ENCODE assay signal across 16 mouse cellular contexts in genomic region chr3:61580252-61580651, GRCm38 (mm10).
"Had no signal": no experiment of that assay in that cellular context is flagged by ENCODE, and none has a peak within 500 bp of the region (broad histone marks: within the 10 kb centered on the region; RNA-seq: fewer than 3 reads in every experiment).

No protein-coding gene starts in this region.

- H3K4me2 ChIP-seq: lung, embryonic 15.5 days; midbrain, embryonic 12.5 days; midbrain, embryonic 15.5 days; neural tube, embryonic 12.5 days; stomach, embryonic 15.5 days had no signal

- H3K36me3 ChIP-seq: lung, embryonic 15.5 days; midbrain, embryonic 12.5 days; midbrain, embryonic 15.5 days; neural tube, embryonic 12.5 days; stomach, embryonic 15.5 days had no signal

- ATAC-seq: lung, postnatal 0 days; midbrain, embryonic 15.5 days had no signal

- H3K4me3 ChIP-seq: lung, embryonic 15.5 days; megakaryocyte, embryonic 14.5 days; midbrain, embryonic 12.5 days; midbrain, embryonic 15.5 days; neural tube, embryonic 12.5 days; stomach, embryonic 15.5 days had no signal

- DNase-seq: lung, adult 2 months; lung, postnatal 14 days; lung, postnatal 36 days; right cerebral cortex, postnatal 14 days; thymus, adult 2 months; thymus, postnatal 25 days; thymus, postnatal 4 days had no signal

- H3K9ac ChIP-seq: lung, embryonic 15.5 days; midbrain, embryonic 12.5 days; midbrain, embryonic 15.5 days; neural tube, embryonic 12.5 days; stomach, embryonic 15.5 days had no signal

- H3K9me3 ChIP-seq: lung, embryonic 15.5 days; megakaryocyte, embryonic 14.5 days; midbrain, embryonic 12.5 days; midbrain, embryonic 15.5 days; neural tube, embryonic 12.5 days; stomach, embryonic 15.5 days had no signal

- H3K27me3 ChIP-seq: lung, embryonic 15.5 days; megakaryocyte, embryonic 14.5 days; midbrain, embryonic 12.5 days; midbrain, embryonic 15.5 days; neural tube, embryonic 12.5 days; stomach, embryonic 15.5 days had no signal

- H3K27ac ChIP-seq: lung, embryonic 15.5 days; macrophage; midbrain, embryonic 12.5 days; midbrain, embryonic 15.5 days; neural tube, embryonic 12.5 days; stomach, embryonic 15.5 days; stomach, postnatal 0 days had no signal

- H3K4me1 ChIP-seq: lung, embryonic 15.5 days; megakaryocyte, embryonic 14.5 days; midbrain, embryonic 12.5 days; neural tube, embryonic 12.5 days; stomach, embryonic 15.5 days had no signal
